Mouse (Mus musculus) brain, adult 10 weeks (tissue): ENCODE results near the gene Fam205a4. TPM values are rescaled to one million over a fixed set of nuclear protein-coding genes. Genes with fewer than 3 reads are reported as not detected.

Source experiments
- polyA plus RNA-seq: library from polyadenylated mRNA; stranded (reverse); fragments of 350-450 nt; fragmentation: Illumina TruSeq; extraction: RNeasy Lipid Tissue Mini Kit (QIAGEN cat#74804); gene quantifications from one replicate; pipeline ENCODE4 v1.2.3, GENCODE M21; 2015; ENCODE audit warnings: low read depth, low replicate concordance

The Fam205a4 gene
- 6.5 TPM for polyA plus RNA-seq

DNA sequence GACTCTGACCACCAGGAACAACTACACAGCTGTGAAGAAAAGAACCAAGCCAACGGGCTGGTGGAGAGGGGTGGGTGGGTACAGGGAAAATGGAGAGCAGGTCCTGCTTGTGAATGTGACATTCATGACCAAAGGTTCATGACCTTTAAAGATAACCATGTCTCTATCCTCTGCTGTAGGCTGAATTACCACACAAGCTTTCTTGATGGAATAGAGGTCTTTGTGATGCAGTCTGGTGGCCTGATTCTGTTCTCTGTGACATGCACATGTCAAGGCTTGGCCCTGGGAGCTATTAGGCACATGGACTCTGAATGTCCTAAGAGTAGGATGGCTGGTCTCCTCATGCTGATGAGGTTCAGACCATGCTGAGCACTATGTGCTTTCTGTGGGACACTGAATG is at the start of gene Fam205a4:
Gene Fam205a4, plus strand, starts transcription at position 301 of the 400 bp plus-strand sequence.

DNA sequence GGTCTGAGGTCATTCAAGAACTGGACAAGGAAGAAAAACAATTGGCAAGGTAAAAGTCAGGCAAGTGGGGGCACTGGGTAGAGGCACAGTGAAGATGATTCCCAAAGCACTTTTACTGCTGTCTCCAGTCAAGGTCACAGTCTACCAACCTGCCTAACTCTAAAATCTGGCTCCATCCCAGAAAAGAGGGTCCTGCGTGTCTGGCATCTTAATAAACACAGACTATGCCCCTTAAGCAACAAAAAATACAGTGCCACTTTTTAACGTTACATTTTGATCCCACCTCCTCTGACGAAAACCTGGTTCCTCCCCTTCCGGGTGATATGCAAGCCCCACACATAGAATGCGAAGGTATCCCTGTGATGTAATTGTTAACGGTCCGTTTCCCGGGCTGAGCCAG is 24.6 kb upstream of the Fam205a4 start, which contains the start of gene Gm20878:
Gene Gm20878, plus strand, starts transcription at position 301 of the 400 bp plus-strand sequence.

Other genes starting within 250 kb of the Fam205a4 start
- gene Dctn3, start 242.9 kb upstream of the Fam205a4 start, polyA plus RNA-seq: 210 TPM
- gene Arid3c, start 234.9 kb upstream of the Fam205a4 start, polyA plus RNA-seq: 0.88 TPM
- 94.3 TPM for gene Galt, start 210.8 kb upstream of the Fam205a4 start, polyA plus RNA-seq
- gene Sigmar1, start 209.9 kb upstream of the Fam205a4 start, polyA plus RNA-seq: 50.7 TPM
- gene Ccl27a, start 191.8 kb upstream of the Fam205a4 start, polyA plus RNA-seq: 391 TPM
- 9.2 TPM for gene Gm21541, start 62.4 kb upstream of the Fam205a4 start, polyA plus RNA-seq
- gene Gm20878, start 24.5 kb upstream of the Fam205a4 start, polyA plus RNA-seq: 51.7 TPM
- gene Gm21093, start 68.7 kb downstream of the Fam205a4 start, polyA plus RNA-seq: 3.2 TPM
- not detected for gene Gm3893, start 125.1 kb downstream of the Fam205a4 start, polyA plus RNA-seq
- gene Gm13304, start 148.8 kb downstream of the Fam205a4 start, polyA plus RNA-seq: 34.7 TPM
- gene Gm13306, start 187.4 kb downstream of the Fam205a4 start, polyA plus RNA-seq: 55.1 TPM
- 1.5 TPM for gene Gm13305, start 202.5 kb downstream of the Fam205a4 start, polyA plus RNA-seq